Mouse (Mus musculus) forebrain, embryonic 14.5 days (tissue): ENCODE results near the gene Arid4a. TPM values are rescaled to one million over a fixed set of nuclear protein-coding genes. Genes with fewer than 3 reads are reported as not detected.
A peak's percentile ranks its signal among the peaks of the same experiment; 100 is the strongest.

ENCODE experiments used
- ATAC-seq: fragments of 200-750 bp; cut with Nextera tagmentation; 2 replicates; pipeline ENCODE4 v1.8.0; 2017; ENCODE audit warnings: mild to moderate bottlenecking, moderate library complexity
- DNase-seq: peaks from one replicate; pipeline ENCODE4 v3.0.0-alpha.2; 2015; ENCODE audit warnings: low spot score
- H3K27ac ChIP-seq: fragments of 300-500 bp; sonication (generic); 2 replicates; pipeline ENCODE4 v1.5.1; 2014; ENCODE audit warnings: low read depth, mild to moderate bottlenecking, control low read depth, low read length, moderate library complexity
- H3K27me3 ChIP-seq: fragments of 300-500 bp; sonication (generic); replicated peaks from 2 replicates; pipeline ENCODE4 v1.6.1; 2014; ENCODE audit warnings: low read length, control low read depth, mixed read lengths; ENCODE audit not compliant: control insufficient read depth, insufficient read depth
- H3K36me3 ChIP-seq: fragments of 300-500 bp; sonication (generic); 2 replicates; pipeline ENCODE4 v1.6.1; 2014; ENCODE audit warnings: low read length, control low read depth; ENCODE audit not compliant: control insufficient read depth, insufficient read depth
- H3K4me1 ChIP-seq: fragments of 300-500 bp; sonication (generic); 2 replicates; pipeline ENCODE4 v1.6.1; 2014; ENCODE audit warnings: antibody characterized with exemption, low read length, control low read depth; ENCODE audit not compliant: control insufficient read depth, insufficient read depth
- H3K4me2 ChIP-seq: fragments of 300-500 bp; sonication (generic); 2 replicates; pipeline ENCODE4 v1.6.1; 2014; ENCODE audit warnings: mild to moderate bottlenecking, control low read depth, low read length
- H3K4me3 ChIP-seq: fragments of 300-500 bp; sonication (generic); 2 replicates; pipeline ENCODE4 v1.5.1; 2014; ENCODE audit warnings: low read depth, low read length, control low read depth
- H3K9ac ChIP-seq: fragments of 300-500 bp; sonication (generic); 2 replicates; pipeline ENCODE4 v1.6.1; 2014; ENCODE audit warnings: mild to moderate bottlenecking, low read length, control low read depth, moderate library complexity
- H3K9me3 ChIP-seq: fragments of 300-500 bp; sonication (generic); replicated peaks from 2 replicates; pipeline ENCODE4 v1.6.1; 2016; ENCODE audit warnings: low read length, control low read depth, mixed read lengths; ENCODE audit not compliant: control insufficient read depth
- WGBS: fragments of 180-500 bp; shearing (Covaris S2); extraction: QIAGEN DNeasy Blood & Tissue Kit; methylation state at CpG from one replicate; pipeline ENCODE4 v1.1.7; 2014; 5-methylcytosine and 5-hydroxymethylcytosine counted together
- polyA plus RNA-seq: library from polyadenylated mRNA; unstranded; fragments of >200 nt; fragmentation: Nextera tagmentation; extraction: Ambion mirVana; gene quantifications from 2 replicates; pipeline ENCODE4 v1.2.1, GENCODE M21; 2014

Arid4a gene
- polyA plus RNA-seq, 1 experiment from 2014 or later: 34.1 TPM

GRCm38 (mm10) chr12:71006141-71006540 is 9.6 kb upstream of the Arid4a start:
- no peak overlapping the region for H3K4me3 ChIP-seq
- ATAC-seq (no peak), DNase-seq (no peak)
- H3K36me3 ChIP-seq: peaks cover 66% of the 10 kb centered on the region
- no peaks in the 10 kb centered on the region for H3K4me1 ChIP-seq
- H3K27ac ChIP-seq: no peak overlapping the region
- no peak overlapping the region for H3K4me2 ChIP-seq
- WGBS: 93% methylated on average over 6 of the region's 6 CpGs
- H3K9ac ChIP-seq: no peak overlapping the region
- no peaks in the 10 kb centered on the region for H3K9me3 ChIP-seq
- H3K27me3 ChIP-seq: no peaks in the 10 kb centered on the region

- Histone ChIP-seq H3K4me1 (no peaks in the 10 kb centered on the region; the same call in 1 of the 2 replicates), H3K9ac (no peak overlapping the region), H3K36me3 (peaks cover 64% of the 10 kb centered on the region), H3K27me3 (no peaks in the 10 kb centered on the region), H3K4me2 (no peak overlapping the region), H3K4me3 (no peak overlapping the region), H3K9me3 (no peaks in the 10 kb centered on the region), H3K27ac (no peak overlapping the region)
- WGBS: 90% methylated on average over 7 of the region's 7 CpGs
- DNase-seq (no peak), ATAC-seq (no peak)
Measured at GRCm38 (mm10) chr12:71006901-71007300, 8.9 kb upstream of the Arid4a start.

- peaks cover 64% of the 10 kb centered on the region for H3K36me3 ChIP-seq
- 73% methylated on average over 4 of the region's 4 CpGs for WGBS
- DNase-seq (no peak), ATAC-seq (no peak)
- H3K27ac ChIP-seq: no peak overlapping the region
- no peak overlapping the region for H3K9ac ChIP-seq
- H3K4me1 ChIP-seq: peaks cover 19% of the 10 kb centered on the region
- no peaks in the 10 kb centered on the region for H3K27me3 ChIP-seq
- H3K4me3 ChIP-seq: no peak overlapping the region
- no peak overlapping the region for H3K4me2 ChIP-seq
- H3K9me3 ChIP-seq: no peaks in the 10 kb centered on the region
Measured at GRCm38 (mm10) chr12:71009769-71010168, 6.0 kb upstream of the Arid4a start.

GRCm38 (mm10) chr12:71014845-71015362 is 886 bp upstream of the Arid4a start:
- peak overlapping the region; percentile 97 for H3K27ac ChIP-seq
- H3K4me1 ChIP-seq: peaks cover 19% of the 10 kb centered on the region
- H3K9ac ChIP-seq: peak overlapping the region; percentile 78
- under 1% methylated on average over 32 of the region's 32 CpGs for WGBS
- H3K9me3 ChIP-seq: no peaks in the 10 kb centered on the region
- DNase-seq: no peak
- H3K4me3 ChIP-seq: peak overlapping the region; percentile 90
- peaks cover 28% of the 10 kb centered on the region for H3K36me3 ChIP-seq
- no peak for ATAC-seq
- H3K27me3 ChIP-seq: no peaks in the 10 kb centered on the region
- peak overlapping the region; percentile 56 for H3K4me2 ChIP-seq

GRCm38 (mm10) chr12:71016211-71016502 is 367 bp downstream of the Arid4a start:
- 0% methylated on average over 22 of the region's 33 CpGs for WGBS
- H3K4me2 ChIP-seq: peak overlapping the region; percentile 78
- no peaks in the 10 kb centered on the region for H3K9me3 ChIP-seq
- H3K36me3 ChIP-seq: peaks cover 30% of the 10 kb centered on the region
- ATAC-seq (no peak), DNase-seq (no peak)
- H3K27ac ChIP-seq: peak overlapping the region; percentile 91
- H3K4me1 ChIP-seq: peaks cover 19% of the 10 kb centered on the region
- peak overlapping the region; percentile 82 for H3K9ac ChIP-seq
- H3K27me3 ChIP-seq: no peaks in the 10 kb centered on the region
- H3K4me3 ChIP-seq: peak overlapping the region; percentile 74

GRCm38 (mm10) chr12:71016503-71017241 is 882 bp downstream of the Arid4a start:
- peak overlapping the region; percentile 82 for H3K9ac ChIP-seq
- no peaks in the 10 kb centered on the region for H3K9me3 ChIP-seq
- H3K4me3 ChIP-seq: peak overlapping the region; percentile 74
- ATAC-seq: peak; percentile 11
- H3K27ac ChIP-seq: peak overlapping the region; percentile 91
- peak; percentile 29 for DNase-seq
- H3K27me3 ChIP-seq: no peaks in the 10 kb centered on the region
- H3K36me3 ChIP-seq: peaks cover 34% of the 10 kb centered on the region
- H3K4me1 ChIP-seq: peaks cover 19% of the 10 kb centered on the region
- H3K4me2 ChIP-seq: peak overlapping the region; percentile 78
- under 1% methylated on average over 31 of the region's 82 CpGs for WGBS

- 17% methylated on average over 5 of the region's 5 CpGs for WGBS
- H3K9me3 ChIP-seq: no peaks in the 10 kb centered on the region
- H3K4me3 ChIP-seq: peak overlapping the region; percentile 74
- peaks cover 16% of the 10 kb centered on the region for H3K4me1 ChIP-seq
- H3K36me3 ChIP-seq: peaks cover 32% of the 10 kb centered on the region
- 0 out of 2 replicates have a peak overlapping the region, but pooled peaks have one; percentile 91 for H3K27ac ChIP-seq
- peak overlapping the region; percentile 82 for H3K9ac ChIP-seq
- no peaks in the 10 kb centered on the region for H3K27me3 ChIP-seq
- peak overlapping the region; percentile 78 for H3K4me2 ChIP-seq
- no peak for DNase-seq
- no peak for ATAC-seq
Measured at GRCm38 (mm10) chr12:71017242-71017571, 1.4 kb downstream of the Arid4a start.

- H3K9me3 ChIP-seq: no peaks in the 10 kb centered on the region
- ATAC-seq (no peak), DNase-seq (no peak)
- peaks cover 35% of the 10 kb centered on the region for H3K36me3 ChIP-seq
- H3K27ac ChIP-seq: no peak overlapping the region
- WGBS: 91% methylated on average over 10 of the region's 10 CpGs
- H3K9ac ChIP-seq: no peak overlapping the region
- H3K4me2 ChIP-seq: 0 out of 2 replicates have a peak overlapping the region, but pooled peaks have one; percentile 78
- peaks cover 14% of the 10 kb centered on the region for H3K4me1 ChIP-seq
- H3K4me3 ChIP-seq: 0 out of 2 replicates have a peak overlapping the region, but pooled peaks have one; percentile 74
- H3K27me3 ChIP-seq: no peaks in the 10 kb centered on the region
Measured at GRCm38 (mm10) chr12:71017827-71018226, 2.0 kb downstream of the Arid4a start.

GRCm38 (mm10) chr12:71019211-71019610 is 3.4 kb downstream of the Arid4a start:
- ATAC-seq: no peak
- Histone ChIP-seq H3K4me1 (peaks cover 4% of the 10 kb centered on the region), H3K9ac (no peak overlapping the region), H3K9me3 (no peaks in the 10 kb centered on the region), H3K27me3 (no peaks in the 10 kb centered on the region), H3K36me3 (peaks cover 44% of the 10 kb centered on the region), H3K4me2 (no peak overlapping the region), H3K27ac (no peak overlapping the region), H3K4me3 (no peak overlapping the region)
- 87% methylated on average over 8 of the region's 8 CpGs for WGBS
- DNase-seq: no peak
